Mouse (Mus musculus): ENCODE results near the gene Zfand2a. TPM values are rescaled to one million over a fixed set of nuclear protein-coding genes. Genes with fewer than 3 reads are reported as not detected.
A peak's percentile ranks its signal among the peaks of the same experiment; 100 is the strongest.

The Zfand2a gene
- polyA plus RNA-seq, 1 experiment = 55.4 TPM

DNA sequence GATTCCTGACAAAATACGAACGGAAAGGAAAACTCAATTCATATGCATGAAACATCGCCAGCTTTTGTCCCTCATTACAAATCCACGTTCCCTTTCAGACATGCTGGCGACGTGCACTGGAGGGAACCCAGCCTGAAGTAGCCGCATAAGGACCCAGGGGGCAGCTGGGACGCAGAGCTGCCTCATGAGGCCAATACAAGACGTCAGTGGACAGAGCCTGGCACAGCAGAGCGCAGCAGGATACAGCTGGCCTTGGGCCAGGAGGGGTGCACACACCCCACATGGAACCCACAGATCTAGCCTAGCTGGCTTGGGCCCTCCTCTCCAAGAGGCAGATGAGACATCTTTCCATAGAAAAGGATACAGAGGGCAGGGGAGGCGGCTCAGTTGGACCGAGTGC is 45.9 kb downstream of the Zfand2a start:
- Histone ChIP-seq H3K4me3 (ENCODE audit: insufficient read depth, low read length) (no peak overlapping the region), H3K27ac (ENCODE audit: insufficient read depth, low read length) (0 out of 2 replicates have a peak overlapping the region, but pooled peaks have one; percentile 5), H3K4me1 (ENCODE audit: control insufficient read depth, insufficient read depth, low read length) (peaks cover 23% of the 10 kb centered on the region)
- TF ChIP-seq POLR2A (IDR thresholded peaks at IDR 0.05; ENCODE audit: extremely low read depth, insufficient read depth, low read length) (no peak), CTCF (IDR thresholded peaks at IDR 0.05; ENCODE audit: extremely low read depth, insufficient read depth, low read length) (no peak)

DNA sequence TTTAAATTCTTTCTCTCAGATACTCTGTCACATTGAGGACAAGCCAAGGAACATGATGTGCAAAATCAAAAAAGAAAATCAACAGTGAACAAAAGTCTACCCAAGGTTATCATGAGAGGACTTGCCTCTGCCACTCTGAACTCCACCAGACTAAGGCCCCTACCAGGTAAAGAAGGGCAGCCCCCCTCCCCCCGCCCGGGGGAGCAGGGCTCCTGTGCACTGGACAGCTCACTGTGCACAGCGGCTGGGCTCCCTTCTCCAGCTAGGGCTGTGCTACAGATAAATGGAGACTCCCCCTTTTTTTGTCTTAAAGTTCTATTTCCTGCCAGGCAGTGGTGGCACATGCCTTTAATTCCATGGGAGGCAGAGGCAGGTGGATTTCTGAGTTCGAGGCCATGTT is 46.6 kb downstream of the Zfand2a start:
- Histone ChIP-seq H3K4me3 (ENCODE audit: insufficient read depth, low read length) (no peak overlapping the region), H3K27ac (ENCODE audit: insufficient read depth, low read length) (no peak overlapping the region), H3K4me1 (ENCODE audit: control insufficient read depth, insufficient read depth, low read length) (peaks cover 23% of the 10 kb centered on the region)
- TF ChIP-seq CTCF (IDR thresholded peaks at IDR 0.05; ENCODE audit: extremely low read depth, insufficient read depth, low read length) (no peak), POLR2A (IDR thresholded peaks at IDR 0.05; ENCODE audit: extremely low read depth, insufficient read depth, low read length) (no peak)

DNA sequence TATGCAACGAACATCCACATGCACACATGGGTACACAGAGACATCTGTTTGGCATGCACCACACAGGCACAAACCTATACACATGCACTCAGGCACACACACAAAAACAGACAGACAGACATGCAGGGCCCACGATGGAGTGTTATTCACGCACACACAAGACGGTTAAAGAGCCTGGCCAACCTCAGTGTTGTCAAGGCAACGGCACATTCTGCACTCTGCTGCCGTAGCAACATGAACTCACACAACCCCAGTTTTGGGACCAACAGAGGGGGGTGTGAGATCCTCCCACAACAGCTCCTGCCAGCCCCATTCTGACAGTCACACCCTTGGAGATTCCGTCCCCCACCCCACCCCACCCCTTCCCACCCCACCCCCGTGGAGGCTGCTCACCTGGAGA is 49.4 kb downstream of the Zfand2a start:
- no peak for TF ChIP-seq CTCF (IDR thresholded peaks at IDR 0.05; ENCODE audit: extremely low read depth, insufficient read depth, low read length)
- Histone ChIP-seq H3K4me1 (ENCODE audit: control insufficient read depth, insufficient read depth, low read length) (peaks cover 31% of the 10 kb centered on the region), H3K4me3 (ENCODE audit: insufficient read depth, low read length) (no peak overlapping the region), H3K27ac (ENCODE audit: insufficient read depth, low read length) (peak overlapping the region; percentile 22; the same call in 1 of the 2 replicates)

DNA sequence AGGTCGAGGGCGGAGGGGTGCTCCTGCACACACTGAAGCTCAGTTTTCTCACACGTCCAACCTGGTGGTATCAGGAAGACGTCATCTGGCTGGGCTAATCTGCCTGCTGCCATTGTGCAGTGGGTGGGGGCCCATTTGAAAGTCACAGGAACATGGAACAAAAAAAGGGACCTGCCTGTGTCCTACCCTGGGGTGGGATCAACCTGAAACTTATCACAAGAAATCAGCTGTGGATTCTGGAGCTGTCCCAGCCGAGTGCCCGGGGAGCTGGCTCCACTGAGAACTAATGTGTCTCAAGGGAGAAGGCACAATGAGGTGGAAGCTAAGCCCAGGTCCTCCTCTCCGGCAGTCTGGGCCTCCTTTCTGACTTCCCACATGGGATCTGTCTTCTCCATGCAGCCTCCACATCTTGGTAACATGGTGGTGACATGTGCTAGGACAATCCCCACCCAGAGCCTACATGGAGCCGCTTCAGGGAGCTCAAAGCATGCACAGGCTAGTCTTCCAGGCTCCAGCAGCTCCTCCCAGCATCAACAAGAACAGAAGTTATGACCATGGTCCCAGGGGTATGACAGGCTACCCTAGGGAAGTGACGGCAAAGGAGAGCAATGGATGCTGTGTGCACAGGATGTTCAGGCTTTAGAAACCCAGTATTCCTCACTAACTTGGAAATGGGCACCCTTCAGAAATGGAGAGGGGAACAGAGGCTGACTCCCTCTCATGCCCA is 50.3 kb downstream of the Zfand2a start:
- no peak overlapping the region for H3K4me3 ChIP-seq (ENCODE audit: insufficient read depth, low read length)
- H3K4me1 ChIP-seq (ENCODE audit: control insufficient read depth, insufficient read depth, low read length) = peaks cover 33% of the 10 kb centered on the region
- TF ChIP-seq CTCF (IDR thresholded peaks at IDR 0.05; ENCODE audit: extremely low read depth, insufficient read depth, low read length) (no peak), POLR2A (IDR thresholded peaks at IDR 0.05; ENCODE audit: extremely low read depth, insufficient read depth, low read length) (no peak)
- peak overlapping the region; percentile 22 for H3K27ac ChIP-seq (ENCODE audit: insufficient read depth, low read length)

DNA sequence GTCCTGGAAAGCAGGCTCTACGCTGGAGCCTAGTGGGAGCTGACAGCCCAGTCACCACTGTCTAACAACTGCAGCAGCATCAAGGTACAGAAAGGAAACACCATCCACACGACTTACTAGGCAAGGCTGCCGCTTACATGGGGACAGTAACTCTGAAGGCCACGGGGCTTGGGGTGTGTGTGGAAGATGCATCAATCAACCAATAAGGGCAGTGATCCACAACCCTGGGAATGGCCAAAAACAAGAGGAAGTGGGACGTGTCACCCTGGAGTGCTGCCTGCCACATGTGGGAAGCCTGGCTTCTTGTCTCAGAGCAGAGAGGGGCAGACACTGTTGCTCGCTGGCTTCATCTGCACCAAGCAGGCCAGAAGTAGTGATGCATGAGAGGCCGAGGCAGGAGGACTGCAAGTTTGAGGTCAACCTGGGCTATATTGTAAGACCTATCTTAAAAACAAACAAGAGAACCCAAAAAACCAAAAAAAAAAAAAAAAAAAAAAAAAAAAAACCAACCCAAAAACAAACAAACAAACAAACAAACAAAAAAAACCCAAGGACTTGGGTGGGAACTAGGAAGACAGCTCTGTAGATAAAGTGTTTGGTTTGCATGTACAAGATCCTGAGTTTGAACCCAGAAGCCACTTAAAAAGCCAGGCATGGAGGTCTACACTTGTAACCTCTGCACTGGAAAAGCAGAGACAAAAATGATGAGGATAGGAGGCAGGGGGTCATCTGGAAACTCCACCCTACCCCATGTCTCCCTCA is 51.4 kb downstream of the Zfand2a start:
- H3K27ac ChIP-seq (ENCODE audit: insufficient read depth, low read length) = 0 out of 2 replicates have a peak overlapping the region, but pooled peaks have one; percentile 32
- no peak for TF ChIP-seq CTCF (IDR thresholded peaks at IDR 0.05; ENCODE audit: extremely low read depth, insufficient read depth, low read length)
- no peak for TF ChIP-seq POLR2A (IDR thresholded peaks at IDR 0.05; ENCODE audit: extremely low read depth, insufficient read depth, low read length)
- no peak overlapping the region for H3K4me3 ChIP-seq (ENCODE audit: insufficient read depth, low read length)
- H3K4me1 ChIP-seq (ENCODE audit: control insufficient read depth, insufficient read depth, low read length) = peaks cover 33% of the 10 kb centered on the region

DNA sequence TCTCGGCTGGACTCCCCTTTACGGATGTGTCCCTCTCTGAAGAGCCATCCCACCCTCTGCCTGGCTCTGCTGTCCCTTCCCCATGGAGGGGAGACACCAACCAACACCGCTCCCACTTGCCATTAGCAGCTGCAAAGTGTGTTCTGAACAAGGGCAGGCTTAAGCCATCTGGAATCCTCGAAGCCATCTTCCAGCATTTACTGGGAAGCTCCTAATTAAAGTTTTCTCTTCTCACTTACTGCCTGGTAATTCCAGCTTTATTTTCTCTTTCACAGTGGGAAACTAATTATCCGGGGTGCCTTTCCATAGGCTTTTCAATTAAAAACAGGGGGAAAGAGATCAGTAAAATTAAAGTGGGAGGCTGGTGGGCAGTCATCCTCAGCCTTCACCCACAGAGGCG is 52.0 kb downstream of the Zfand2a start:
- peaks cover 34% of the 10 kb centered on the region for H3K4me1 ChIP-seq (ENCODE audit: control insufficient read depth, insufficient read depth, low read length)
- H3K4me3 ChIP-seq (ENCODE audit: insufficient read depth, low read length) = no peak overlapping the region
- no peak overlapping the region for H3K27ac ChIP-seq (ENCODE audit: insufficient read depth, low read length)
- TF ChIP-seq POLR2A (IDR thresholded peaks at IDR 0.05; ENCODE audit: extremely low read depth, insufficient read depth, low read length) = no peak
- no peak for TF ChIP-seq CTCF (IDR thresholded peaks at IDR 0.05; ENCODE audit: extremely low read depth, insufficient read depth, low read length)

DNA sequence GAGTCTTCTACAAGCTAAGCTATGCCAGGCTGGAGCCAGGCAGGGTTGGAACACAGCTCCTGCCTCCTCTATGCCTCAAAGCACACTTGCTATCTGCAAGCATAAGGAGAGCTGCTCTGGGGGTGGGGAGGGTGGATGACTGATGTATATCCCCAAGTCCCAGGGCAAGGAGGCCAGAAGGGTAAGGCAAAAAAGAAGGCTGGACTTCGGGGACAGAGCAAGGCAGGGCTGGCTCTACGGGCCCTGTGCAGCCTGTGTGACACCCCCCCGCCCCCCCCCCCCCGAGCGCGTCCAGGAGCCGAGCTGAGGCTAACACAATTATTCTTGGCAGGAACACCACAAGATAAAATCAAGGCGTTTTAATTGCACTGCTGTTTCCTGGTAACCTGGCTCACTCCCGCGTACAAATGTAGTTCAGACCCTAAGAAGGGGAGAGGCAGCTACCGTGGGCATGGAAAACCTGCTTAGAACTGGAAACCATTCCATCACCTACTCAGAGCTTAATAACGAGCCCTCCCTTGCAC is 54.5 kb downstream of the Zfand2a start:
- Histone ChIP-seq H3K4me1 (ENCODE audit: control insufficient read depth, insufficient read depth, low read length) (peaks cover 30% of the 10 kb centered on the region), H3K4me3 (ENCODE audit: insufficient read depth, low read length) (no peak overlapping the region), H3K27ac (ENCODE audit: insufficient read depth, low read length) (no peak overlapping the region)
- no peak for TF ChIP-seq CTCF (IDR thresholded peaks at IDR 0.05; ENCODE audit: extremely low read depth, insufficient read depth, low read length)
- no peak for TF ChIP-seq POLR2A (IDR thresholded peaks at IDR 0.05; ENCODE audit: extremely low read depth, insufficient read depth, low read length)

DNA sequence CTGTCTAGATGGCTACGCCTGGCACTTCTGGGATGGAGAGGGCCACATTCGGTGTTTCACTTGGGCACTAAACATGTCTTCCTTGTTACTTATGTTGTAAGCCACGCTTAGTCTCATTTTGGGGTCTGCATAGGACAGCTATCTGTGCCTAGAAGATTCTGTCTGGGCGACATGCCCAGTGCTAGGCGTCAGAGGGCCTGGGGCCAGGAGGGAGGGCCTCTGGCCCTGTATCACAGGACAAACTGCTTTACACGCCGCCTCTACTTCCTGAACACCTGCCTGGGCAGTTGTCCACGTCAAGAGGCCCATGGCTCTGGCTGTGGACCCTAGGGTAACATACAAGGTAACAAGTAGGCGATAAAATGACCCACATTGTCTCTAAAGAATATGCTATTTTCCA is 56.4 kb downstream of the Zfand2a start:
- H3K27ac ChIP-seq (ENCODE audit: insufficient read depth, low read length) = no peak overlapping the region
- H3K4me3 ChIP-seq (ENCODE audit: insufficient read depth, low read length) = no peak overlapping the region
- TF ChIP-seq CTCF (IDR thresholded peaks at IDR 0.05; ENCODE audit: extremely low read depth, insufficient read depth, low read length) (no peak), POLR2A (IDR thresholded peaks at IDR 0.05; ENCODE audit: extremely low read depth, insufficient read depth, low read length) (no peak)
- H3K4me1 ChIP-seq (ENCODE audit: control insufficient read depth, insufficient read depth, low read length) = peaks cover 26% of the 10 kb centered on the region

DNA sequence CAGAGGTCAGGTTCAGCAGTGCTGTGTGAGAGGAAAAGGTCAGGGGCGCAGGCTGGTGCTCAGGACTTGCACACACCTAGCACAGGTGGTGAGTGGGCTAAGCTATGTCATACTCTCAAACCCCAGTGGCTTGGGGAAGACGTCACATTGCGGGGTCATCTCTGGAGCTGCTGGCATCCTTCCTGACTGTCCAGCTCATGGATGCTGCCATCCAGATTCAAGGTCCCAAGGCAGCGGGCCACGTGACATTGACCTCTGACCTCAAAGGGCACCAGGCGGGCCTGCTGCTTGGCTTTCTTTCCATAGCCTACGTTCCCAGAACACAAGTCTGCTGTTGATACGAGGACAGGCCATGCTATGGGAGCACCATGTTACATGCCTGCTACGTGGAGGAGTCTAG is 57.3 kb downstream of the Zfand2a start:
- Histone ChIP-seq H3K27ac (ENCODE audit: insufficient read depth, low read length) (no peak overlapping the region), H3K4me3 (ENCODE audit: insufficient read depth, low read length) (no peak overlapping the region), H3K4me1 (ENCODE audit: control insufficient read depth, insufficient read depth, low read length) (peaks cover 20% of the 10 kb centered on the region)
- TF ChIP-seq POLR2A (IDR thresholded peaks at IDR 0.05; ENCODE audit: extremely low read depth, insufficient read depth, low read length) = no peak
- TF ChIP-seq CTCF (IDR thresholded peaks at IDR 0.05; ENCODE audit: extremely low read depth, insufficient read depth, low read length) = no peak
